Mouse (Mus musculus): Measurements from ENCODE around the gene Timm17a.

Gene Timm17a

DNA sequence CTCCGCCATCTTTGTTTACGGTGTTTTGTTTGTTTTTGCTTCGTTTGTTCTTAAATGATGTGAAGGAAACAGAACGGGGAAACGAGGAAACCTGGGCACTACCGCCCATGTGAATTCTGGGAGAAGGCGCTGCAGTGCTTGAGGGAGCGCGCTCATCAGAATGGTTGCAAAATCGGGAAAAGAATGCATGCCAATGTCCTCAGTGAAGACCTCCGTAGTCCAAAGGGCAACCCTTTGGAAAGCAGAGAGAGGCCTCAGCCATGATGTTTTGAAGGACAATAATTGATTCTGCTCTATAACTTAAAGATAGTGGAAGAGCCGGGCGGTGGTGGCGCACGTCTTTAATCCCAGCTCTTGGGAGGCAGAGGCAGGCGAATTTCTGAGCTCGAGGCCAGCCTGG, 31.7 kb downstream of the Timm17a start:
- DNase-seq (ENCODE audit: low read depth in 2 of 2, low spot score in 2 of 2): no peak

DNA sequence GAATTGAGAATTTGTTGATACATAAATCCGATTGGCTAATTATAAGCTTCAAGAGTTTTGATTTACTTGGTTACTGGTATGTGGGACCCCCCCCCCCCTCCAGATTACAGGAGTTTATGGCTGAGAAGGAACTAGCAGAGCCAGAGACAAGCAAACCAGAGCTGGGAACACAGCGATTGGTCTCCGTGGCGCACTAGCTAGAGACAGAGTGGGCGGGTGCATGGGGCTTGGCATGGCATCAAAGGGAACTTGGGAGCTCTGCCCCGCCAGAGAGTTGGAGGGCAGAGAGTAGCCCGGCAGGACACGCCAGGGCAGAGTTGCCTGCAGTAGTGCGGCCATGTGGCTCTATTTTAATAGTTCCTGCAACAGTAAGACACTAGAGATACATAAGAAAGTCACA, 32.9 kb downstream of the Timm17a start:
- no peak for DNase-seq (ENCODE audit: low read depth in 2 of 2, low spot score in 2 of 2)

DNA sequence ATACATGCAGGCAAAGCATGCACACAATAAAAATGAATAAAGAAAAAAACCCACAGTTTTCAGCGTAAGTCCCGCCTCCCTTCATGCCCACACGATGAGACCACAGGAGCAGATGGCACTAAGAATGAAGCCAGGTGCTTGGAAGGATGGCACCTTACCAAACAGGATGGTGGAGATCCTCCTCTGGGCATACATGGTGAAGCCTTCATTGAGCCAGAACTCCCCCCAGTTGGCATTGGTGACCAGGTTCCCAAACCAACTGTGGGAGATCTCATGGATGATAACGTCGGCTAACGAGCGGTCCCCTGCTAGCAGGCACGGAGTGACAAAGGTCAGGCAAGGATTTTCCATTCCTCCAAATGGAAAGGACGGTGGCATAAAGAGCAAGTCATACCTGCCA, 42.2 kb downstream of the Timm17a start:
- no peak for DNase-seq (ENCODE audit: low read depth in 2 of 2, low spot score in 2 of 2)

DNA sequence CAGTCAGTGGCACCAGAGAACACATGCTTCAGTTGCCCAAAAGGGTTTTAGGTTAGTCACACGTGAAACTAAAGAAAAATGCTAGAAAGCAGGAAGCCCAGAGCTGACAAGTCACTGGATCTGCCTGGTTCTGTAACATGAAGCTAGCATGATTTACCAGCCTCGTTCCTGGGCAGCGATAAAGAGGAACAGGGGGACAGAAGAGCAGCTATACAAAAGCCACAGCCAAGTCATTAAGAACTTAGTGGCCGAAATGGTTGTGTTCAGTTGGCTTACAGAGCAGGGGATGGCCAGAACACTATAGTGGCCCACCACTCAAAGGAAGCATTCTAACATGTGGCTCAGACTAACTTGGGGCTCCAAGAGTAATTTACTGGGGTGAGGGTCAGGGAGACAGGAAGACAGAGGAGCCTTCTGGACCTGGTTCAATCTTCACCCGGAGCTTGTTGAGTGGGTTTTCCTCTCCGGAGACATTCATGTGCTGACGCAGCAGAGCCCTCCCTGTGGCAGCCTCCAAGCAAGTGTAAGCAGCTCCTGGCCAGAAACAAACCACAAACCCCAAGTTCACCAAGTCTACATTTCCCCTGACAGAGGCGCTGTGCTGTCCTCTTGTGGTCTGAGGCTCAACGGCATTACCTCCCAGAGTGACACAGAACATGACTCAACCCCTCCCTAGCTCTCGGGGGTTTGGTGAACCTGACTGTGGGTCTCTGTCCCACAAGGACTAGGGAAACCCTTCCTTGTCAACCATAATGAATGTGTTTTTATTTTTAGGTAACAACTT, 45.7 kb downstream of the Timm17a start:
- DNase-seq (ENCODE audit: low read depth in 2 of 2, low spot score in 2 of 2): no peak

DNA sequence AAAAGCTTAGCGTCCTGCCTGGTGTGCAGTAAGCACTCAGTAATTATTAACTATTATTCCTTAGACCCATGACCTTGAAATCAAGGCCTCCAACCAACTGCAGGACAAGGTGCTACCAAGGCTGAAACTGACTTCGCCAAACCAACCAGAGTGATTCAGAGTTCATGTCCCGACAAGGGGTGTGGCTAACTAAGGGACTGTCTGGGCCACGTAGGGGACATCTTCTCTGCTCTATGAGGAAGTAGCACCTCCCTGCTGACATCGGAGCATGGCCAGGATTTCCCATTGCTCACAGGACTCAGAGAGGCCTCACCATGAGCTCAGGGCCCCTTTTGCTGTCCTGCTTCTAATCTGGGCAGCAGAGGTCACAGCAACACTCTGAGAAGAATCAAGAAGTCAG, 47.7 kb downstream of the Timm17a start:
- DNase-seq (ENCODE audit: low read depth in 2 of 2, low spot score in 2 of 2): no peak

DNA sequence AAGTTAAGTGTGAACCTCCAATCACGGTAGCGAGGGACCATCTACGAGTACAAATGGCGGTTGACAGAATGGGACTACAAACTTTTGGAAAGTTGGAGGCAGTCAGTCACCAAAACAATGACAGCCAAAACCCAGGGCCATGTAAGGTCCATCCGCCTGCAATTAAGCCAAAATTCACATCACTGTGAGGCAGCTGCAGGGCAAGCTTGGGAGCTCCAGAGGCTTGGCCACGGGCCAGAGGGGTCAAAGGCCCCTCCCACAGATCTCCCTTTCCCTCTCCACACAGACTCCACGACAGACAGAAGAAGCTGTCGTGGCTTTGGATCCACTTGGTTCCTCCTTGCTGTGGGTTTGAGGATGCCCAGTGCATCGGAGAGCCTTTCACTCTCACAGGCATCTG, 50.3 kb downstream of the Timm17a start:
- no peak for DNase-seq (ENCODE audit: low read depth in 2 of 2, low spot score in 2 of 2)

DNA sequence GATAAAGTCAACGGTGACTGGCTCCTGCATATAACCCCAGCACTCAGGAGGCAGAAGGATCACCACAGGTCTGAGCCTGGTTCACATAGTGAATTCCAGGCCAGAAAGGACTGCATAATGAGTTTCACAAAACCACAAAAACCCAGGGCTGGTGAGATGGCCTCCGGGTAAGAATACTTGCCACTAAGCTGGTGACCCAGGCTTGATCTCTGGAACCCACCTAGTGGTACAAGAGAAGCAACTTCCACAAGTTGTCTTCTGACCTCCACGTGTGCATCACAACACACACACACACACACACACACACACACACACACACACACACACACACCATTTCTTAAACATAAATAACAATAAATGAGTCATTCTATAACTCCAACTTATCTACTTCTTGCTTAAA, 51.2 kb downstream of the Timm17a start:
- no peak for DNase-seq (ENCODE audit: low read depth in 2 of 2, low spot score in 2 of 2)

DNA sequence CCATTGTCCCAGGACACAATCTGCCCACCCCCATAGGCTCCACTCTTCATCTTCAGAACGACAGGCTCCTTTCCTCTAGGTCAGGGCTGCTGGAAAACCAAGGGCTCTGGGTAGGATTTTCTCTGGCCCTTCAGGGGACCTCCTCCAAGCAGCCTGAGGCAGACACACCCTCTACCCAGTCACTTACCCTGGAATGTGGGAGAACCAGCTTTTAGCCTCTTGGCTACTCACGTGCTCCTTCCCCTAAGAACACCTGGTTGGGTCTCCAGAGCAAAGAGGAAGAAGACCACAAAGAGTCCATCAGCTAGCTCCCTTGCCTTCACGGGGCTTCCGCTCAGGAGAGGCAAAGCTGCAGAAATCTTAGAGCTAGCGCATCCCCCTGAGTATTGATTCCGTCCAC, 52.6 kb downstream of the Timm17a start:
- no peak for DNase-seq (ENCODE audit: low read depth in 2 of 2, low spot score in 2 of 2)

DNA sequence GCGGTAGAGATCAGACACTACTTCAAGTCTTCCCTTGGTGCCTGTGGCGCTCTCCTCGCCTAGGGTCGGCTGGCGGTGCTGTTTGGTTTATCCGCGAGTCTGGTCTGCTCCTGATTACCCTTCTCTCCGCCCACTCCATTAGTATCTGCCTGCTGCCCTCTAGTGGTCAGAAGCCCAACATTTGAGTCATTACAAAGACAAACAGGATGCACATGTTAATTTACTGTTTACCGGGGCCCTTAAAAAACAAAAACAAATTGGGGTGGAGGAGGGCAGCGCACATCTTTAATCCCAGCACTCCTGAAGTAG, 54.5 kb downstream of the Timm17a start:
- peak; percentile 43 to 51 for DNase-seq (ENCODE audit: low read depth in 2 of 2, low spot score in 2 of 2)

DNA sequence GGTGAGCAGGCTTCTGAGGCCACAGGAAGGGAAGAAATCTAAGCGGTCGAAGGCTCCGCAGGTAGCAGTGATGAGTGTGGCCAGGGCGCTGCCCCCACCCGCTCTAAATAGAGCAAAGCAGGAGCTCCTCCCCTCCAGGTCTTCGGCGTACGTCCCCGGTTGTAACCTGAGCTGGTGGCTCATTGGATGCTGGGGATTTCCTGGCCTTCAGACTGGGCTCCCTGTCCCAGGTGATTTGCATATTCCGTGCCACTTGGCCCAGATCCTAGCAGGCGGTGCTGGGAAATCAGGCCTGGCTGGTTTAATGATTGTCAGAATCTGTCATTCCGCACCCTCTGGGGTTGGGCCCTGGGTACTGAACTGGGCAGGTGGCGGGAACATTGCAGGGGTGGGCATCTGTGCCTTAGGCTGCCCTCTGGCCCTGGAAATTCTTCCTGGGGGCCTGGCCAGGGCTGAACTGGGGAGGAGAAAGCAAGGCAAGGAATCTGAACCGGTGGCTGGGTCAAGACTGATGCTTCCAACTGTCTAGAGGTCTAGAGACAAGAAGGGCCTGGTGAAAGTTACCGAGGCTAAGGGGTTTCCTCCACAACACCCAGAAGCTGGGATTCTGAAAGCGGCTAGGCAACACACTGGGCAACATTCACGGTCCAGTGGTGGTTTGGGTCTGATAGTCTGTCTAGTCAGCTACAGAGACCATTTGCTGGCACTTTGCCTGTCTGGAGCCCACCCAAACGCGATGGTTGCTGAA, 55.0 kb downstream of the Timm17a start, which contains the start of gene Elf3:
Elf3 (minus strand) TSS at position 189 of the 748 bp plus-strand sequence.
- no peak for DNase-seq (ENCODE audit: low read depth in 2 of 2, low spot score in 2 of 2)

DNA sequence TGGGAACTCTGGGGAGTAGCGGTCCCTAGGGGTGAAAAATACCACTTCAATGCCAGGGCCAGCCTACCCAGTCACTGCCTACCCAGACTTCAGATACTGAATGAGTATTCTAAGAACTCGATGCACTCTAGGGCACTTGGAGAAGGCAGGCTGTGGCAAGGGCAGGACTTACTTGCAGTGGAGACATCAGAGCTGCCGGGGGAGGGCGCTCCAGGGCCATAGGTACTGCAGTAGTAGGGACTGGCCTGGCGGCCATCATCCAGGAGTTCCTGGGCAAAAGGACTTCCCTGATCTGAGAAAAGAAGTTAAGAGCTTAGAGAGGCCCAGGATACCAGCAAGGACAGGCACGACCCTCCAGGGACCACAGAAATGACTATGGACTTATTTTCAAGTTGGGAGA, 57.3 kb downstream of the Timm17a start:
- DNase-seq (ENCODE audit: low read depth in 2 of 2, low spot score in 2 of 2): no peak

DNA sequence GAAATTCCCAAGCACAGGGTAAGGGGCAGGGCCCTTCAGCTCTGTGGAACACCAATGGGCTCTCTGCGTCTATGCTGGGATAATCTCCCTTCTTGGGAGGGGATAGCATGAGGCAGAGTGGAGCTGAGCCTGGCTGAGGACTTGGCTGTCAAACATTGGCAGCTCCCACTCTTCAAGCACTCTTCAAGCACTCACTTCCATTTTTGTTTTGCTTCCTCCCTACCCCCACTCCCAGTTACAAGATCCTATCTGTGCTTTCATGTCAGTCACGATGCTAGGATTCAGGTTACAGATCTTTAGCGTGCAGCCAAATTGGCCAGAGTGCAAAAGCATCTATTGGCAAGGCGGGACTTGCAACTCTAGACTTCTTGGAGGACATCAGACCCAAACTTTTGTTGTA, 60.7 kb downstream of the Timm17a start:
- no peak for DNase-seq (ENCODE audit: low read depth in 2 of 2, low spot score in 2 of 2)

DNA sequence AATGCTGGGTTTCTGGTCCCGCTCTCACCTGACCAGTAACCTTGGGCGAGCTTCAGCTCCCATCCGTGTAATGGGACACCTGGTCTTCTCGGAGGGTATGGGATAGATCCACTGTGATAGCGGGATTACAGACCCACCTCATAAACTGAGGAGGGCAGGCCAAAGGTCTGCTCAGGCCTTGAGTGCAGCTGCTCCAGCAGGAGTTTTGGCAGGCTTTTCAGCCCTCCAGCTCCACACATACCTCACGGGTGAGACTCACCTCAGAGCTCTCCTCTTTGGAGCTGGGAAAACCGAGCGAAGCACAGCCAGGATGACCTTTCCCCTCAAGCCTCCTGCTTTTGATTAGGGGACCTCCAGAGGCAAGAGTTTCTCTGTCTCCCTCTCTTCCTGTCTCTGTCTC, 62.2 kb downstream of the Timm17a start:
- DNase-seq (ENCODE audit: low read depth in 2 of 2, low spot score in 2 of 2): no peak

DNA sequence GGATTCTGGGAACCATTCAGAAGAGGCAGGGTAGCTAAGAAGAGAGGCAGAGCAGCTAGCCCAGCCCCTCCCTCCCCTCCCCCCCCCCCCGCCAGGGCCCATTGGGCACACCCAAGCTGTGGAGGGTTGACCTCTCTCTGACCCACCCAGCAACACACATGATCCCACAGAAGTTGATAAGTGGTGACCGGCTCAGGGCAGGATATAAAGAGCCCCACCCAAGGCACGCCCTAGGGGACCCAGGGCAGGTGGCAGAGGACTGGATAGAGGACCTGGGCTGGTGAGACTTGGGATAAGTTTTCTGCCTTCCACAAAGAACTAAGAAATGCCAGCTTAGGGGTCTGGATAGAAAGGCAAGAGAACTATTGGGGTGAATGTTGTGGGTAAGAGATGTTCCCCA, 62.9 kb downstream of the Timm17a start:
- DNase-seq (ENCODE audit: low read depth in 2 of 2, low spot score in 2 of 2): no peak

DNA sequence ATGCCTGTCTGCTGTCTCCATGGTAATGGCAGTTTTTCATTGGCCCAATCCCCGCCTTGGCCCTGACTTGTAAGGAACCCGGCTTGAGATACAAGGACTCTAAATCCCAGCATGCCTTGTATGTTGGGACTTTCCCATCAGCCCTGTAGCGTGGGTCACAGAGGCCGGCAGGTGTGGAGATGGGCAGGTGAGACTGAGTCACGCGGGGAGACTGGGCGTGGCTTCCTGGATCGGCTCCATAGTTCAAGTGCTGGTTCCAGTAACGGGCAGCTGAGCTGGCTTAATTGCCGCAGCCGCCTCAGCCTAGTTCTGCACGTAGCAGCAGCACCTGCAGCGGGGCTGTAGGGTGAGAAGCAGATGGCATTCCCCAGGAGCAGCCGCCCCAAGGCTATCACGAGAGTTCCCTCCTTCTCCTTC, 65.1 kb downstream of the Timm17a start:
- no peak for DNase-seq (ENCODE audit: low read depth in 2 of 2, low spot score in 2 of 2)
